Mouse (Mus musculus) myocyte (in vitro differentiated cells): ENCODE results near the gene Ccnd3.

Experiments
- CEBPB ChIP-seq: IDR thresholded peaks from 2 replicates; pipeline ENCODE4 v1.6.1; 2011; ENCODE audit warnings: mild to moderate bottlenecking, moderate library complexity; ENCODE audit not compliant: poor library complexity, insufficient read depth, severe bottlenecking
- E2F4 ChIP-seq: IDR thresholded peaks from one replicate; pipeline ENCODE4 v1.6.1; 2011; ENCODE audit warnings: mild to moderate bottlenecking, control low read depth, moderate library complexity; ENCODE audit not compliant: insufficient read depth
- MAX ChIP-seq: IDR thresholded peaks from one replicate; pipeline ENCODE4 v1.6.1; 2011; ENCODE audit warnings: low read depth, mild to moderate bottlenecking, control low read depth
- MYOG ChIP-seq, 3 experiments: IDR thresholded peaks; one replicate each; pipeline ENCODE4 v1.6.1; 2011; ENCODE audit warnings: control low read depth in 2 of 3, low read depth in 2 of 3, mild to moderate bottlenecking in 2 of 3; ENCODE audit not compliant: insufficient read length in 2 of 3, control insufficient read depth in 1 of 3, insufficient read depth in 1 of 3
- POLR2A ChIP-seq: IDR thresholded peaks from one replicate; pipeline ENCODE4 v1.6.1; 2011; ENCODE audit warnings: low read depth, mild to moderate bottlenecking, control low read depth, moderate library complexity; ENCODE audit not compliant: insufficient read length
- POLR2AphosphoS2 ChIP-seq: IDR thresholded peaks from one replicate; pipeline ENCODE4 v1.6.1; 2011; ENCODE audit warnings: low read depth, control low read depth; ENCODE audit not compliant: insufficient read length
- TCF12 ChIP-seq: IDR thresholded peaks from one replicate; pipeline ENCODE4 v1.6.1; 2011; ENCODE audit warnings: mild to moderate bottlenecking, control low read depth; ENCODE audit not compliant: poor library complexity, insufficient read depth, severe bottlenecking
- TCF3 ChIP-seq: IDR thresholded peaks from one replicate; pipeline ENCODE4 v1.6.1; 2011; ENCODE audit warnings: low read depth, control low read depth; ENCODE audit not compliant: insufficient read length
- USF1 ChIP-seq: IDR thresholded peaks from one replicate; pipeline ENCODE4 v1.6.1; 2011; ENCODE audit warnings: low read depth, mild to moderate bottlenecking, control low read depth, moderate library complexity

GRCm38 (mm10) chr17:47633999-47634770, 129.3 kb downstream of the Ccnd3 start:
- TF ChIP-seq POLR2A (no peak), CEBPB (no peak), TCF3 (no peak), TCF12 (no peak), MAX (no peak), POLR2AphosphoS2 (no peak), USF1 (no peak), E2F4 (no peak), MYOG (IDR thresholded peaks at IDR 0.05; ENCODE audit: control insufficient read depth in 1 of 3, insufficient read depth in 1 of 3, insufficient read length in 2 of 3, low read depth in 2 of 3) (no peak)
